Mouse (Mus musculus) granulocyte monocyte progenitor cell, adult 5-6 weeks (primary cell): Measurements from ENCODE around the gene Flnb. TPM values are rescaled to one million over a fixed set of nuclear protein-coding genes. Genes with fewer than 3 reads are reported as not detected.
A peak's percentile ranks its signal among the peaks of the same experiment; 100 is the strongest.

Source experiments
- ATAC-seq: replicated peaks from 2 replicates; pipeline ENCODE4 v1.8.0; 2016; ENCODE audit warnings: mild to moderate bottlenecking, moderate TSS enrichment, inconsistent platforms; ENCODE audit not compliant: poor library complexity, severe bottlenecking
- total RNA-seq, 2 experiments: library from RNA; stranded (forward) in 1 of 2; stranded (reverse) in 1 of 2; fragments of 200-712, 200-1000 nt in 1 of 2; fragments of >200 nt in 1 of 2; fragmentation: Nextera tagmentation in 1 of 2; gene quantifications; 2 replicates each; pipeline ENCODE4 v1.2.3; 2014 to 2017

Gene Flnb
- total RNA-seq (2014; fragmentation: Nextera tagmentation) (26.3 and 30.2 TPM in 2 replicates), total RNA-seq (2017) (18.7 and 20.8 TPM in 2 replicates)

DNA sequence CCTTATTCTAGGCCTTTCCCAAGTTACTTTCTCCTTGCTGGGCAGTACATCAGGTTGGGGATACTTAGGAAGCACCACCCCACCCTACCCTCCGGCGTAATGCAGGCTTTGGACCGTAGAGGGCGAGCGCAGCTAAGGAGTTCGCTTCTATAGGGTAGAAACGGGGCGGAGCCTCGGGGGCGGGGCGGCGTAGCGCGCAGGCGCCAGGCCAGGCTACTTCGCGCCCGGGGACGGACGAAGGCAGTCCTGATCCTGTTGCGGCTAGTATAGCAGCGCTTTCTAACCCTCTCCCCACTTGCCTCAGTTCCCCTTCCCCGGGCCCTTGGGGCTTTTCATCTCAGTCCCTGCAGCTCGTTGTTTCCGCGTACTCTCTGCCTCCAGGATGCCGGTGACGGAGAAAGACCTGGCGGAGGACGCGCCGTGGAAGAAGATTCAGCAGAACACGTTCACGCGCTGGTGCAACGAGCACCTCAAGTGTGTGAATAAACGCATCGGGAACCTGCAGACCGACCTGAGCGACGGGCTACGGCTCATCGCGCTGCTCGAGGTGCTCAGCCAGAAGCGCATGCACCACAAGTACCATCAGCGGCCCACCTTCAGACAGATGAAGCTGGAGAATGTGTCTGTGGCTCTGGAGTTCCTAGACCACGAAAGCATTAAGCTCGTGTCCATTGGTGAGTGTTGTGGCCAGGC, at the start of gene Flnb:
TSS of gene Flnb (plus strand) at position 188 of the 693 bp plus-strand sequence.
- peak; percentile 90 for ATAC-seq

DNA sequence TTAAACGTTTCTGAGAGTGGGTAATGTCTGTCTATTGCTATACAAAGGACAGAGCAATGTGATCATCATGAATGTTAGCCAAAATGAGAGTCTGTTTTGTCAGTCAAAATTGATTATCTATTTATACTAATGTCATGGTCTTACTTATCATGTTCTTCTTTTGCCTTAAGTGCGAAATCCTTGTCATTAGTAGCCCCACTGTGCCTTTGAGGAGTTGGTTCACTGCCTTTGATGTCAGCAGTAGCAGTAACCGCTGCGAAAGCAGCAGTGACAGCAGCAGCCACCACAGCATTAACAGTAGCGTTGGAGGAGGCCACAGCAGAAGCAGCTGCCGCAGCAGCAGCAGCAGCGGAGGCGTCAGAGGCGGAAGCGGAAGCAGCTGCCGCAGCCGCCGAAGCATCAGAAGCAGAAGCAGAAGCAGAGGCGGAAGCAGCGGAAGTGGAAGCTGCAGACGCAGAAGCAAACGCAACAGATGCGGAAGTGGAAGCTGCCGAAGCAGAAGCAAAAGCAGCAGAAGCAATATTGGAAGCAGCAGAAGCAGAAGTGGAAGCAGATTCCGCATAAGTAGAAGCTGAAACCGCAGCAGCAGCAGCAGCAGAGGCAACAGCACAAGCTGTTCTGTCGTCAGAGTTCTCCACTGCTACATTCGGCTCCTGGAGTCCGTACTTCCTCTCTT, 43.9 kb upstream of the Flnb start:
- peak; percentile 99 for ATAC-seq

- peak; percentile 87 for ATAC-seq
Measured at GRCm38 (mm10) chr14:7786073-7786472, 31.7 kb upstream of the Flnb start.

- ATAC-seq: no peak
Measured at GRCm38 (mm10) chr14:7789266-7790030, 28.3 kb upstream of the Flnb start.

- no peak for ATAC-seq
Measured at GRCm38 (mm10) chr14:7791061-7791531, 26.7 kb upstream of the Flnb start.

DNA sequence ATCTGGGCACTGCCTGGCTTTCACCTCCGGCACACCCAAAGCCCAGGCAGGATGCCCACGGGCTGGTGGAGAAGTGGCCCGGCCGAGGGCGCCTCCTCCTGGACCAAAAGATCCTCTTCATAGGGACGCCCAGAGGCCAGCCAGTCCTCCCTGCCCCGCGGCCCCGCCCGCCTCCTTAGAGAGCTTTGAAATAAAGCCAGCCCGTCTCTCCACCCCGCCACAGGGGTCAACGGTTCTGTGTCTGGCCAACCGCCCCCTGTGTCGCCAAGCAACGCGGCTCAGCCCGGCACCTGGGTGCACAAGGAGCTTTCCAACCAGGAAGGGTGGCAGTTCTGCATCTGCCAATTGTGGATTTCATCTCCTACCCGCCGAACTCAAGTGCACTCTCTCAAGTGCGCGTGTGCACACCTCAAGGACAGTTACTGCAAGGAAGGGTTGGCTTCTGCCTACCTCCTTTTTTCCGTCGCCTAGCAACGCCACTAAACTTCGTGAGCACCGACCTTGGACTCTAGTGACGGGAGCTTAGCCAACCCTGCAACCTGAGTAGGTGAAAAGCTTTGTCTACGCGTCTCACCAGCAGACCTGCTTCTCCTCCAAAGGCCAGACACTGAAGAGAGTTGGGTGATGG, 26.1 kb upstream of the Flnb start, which contains the start of gene Gm26661:
TSS of gene Gm26661 (plus strand) at position 56 of the 628 bp plus-strand sequence.
- peak; percentile 90 for ATAC-seq

DNA sequence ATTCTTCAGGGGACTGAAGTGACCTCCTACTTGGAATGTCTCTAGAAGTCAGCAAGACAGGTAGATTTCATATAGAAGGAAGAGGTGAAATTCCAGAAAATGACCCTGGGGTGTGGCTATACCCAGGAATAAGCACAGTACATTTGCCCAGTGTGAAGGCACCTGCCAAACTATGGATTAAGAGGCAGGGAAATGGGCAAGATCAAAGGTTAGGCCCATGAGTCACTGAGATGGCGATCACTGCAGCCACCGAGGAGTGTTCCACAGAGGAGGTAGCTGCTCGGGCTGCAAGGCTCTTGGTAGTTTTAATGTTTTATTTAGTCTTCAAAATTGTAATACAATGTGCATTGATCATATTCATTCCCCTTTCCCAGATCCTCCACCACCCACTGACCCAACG, 21.8 kb upstream of the Flnb start:
- ATAC-seq: no peak

- ATAC-seq: no peak
Measured at GRCm38 (mm10) chr14:7800611-7801010, 17.1 kb upstream of the Flnb start.

DNA sequence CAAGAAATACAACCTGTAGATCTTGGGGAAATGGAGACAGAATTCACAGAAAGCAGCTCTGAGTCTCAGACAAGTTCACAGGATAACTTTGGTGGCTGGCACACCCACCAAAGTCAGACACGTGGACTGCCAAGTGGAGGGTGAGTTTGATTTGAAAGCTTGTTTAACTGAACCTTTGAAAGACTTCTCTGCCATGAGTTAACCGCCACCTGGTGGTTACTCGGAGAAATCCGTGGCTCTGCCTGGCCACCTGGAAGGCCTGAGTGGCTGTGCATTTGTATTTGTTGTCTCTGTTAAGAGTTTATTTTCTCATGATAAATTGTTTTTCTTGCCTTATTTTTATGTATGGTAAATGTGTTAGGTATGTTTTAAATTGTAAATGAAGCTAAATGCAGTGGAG, 15.9 kb upstream of the Flnb start:
- peak; percentile 52; the same call in 1 of the 2 replicates for ATAC-seq

DNA sequence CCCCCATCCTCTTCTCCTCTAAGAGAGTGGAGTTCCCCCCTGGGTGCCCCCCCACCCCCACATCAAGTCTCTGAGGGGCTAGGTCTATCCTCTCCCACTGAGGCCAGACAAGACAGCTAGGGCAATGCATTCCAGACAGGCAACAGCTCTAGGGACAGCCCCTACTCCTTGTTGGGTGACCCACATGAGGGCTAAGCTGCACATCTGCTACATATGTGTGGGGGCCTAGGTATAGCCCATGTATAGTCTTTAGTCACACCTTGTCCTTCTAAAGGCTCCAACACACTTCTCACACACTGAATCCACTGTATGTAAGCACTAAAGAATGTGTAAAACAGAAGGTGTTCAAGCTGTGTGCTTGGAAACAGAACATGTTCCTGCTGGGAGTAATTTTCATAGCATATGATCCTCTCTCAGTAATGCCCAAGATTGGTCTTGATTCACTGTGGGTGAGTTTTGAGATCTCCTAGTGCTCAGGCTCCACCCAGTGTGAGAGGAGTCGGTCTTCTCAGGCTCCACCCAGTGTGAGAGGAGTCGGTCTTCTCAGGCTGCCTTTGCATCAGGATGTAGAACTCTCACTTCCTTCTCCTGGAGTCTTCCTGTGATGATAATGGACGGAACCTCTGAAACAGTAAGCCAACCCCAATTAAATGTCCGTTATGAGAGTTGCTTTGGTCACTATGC, 13.7 kb upstream of the Flnb start:
- peak; percentile 97 for ATAC-seq

- ATAC-seq: peak; percentile 60; the same call in 1 of the 2 replicates
Measured at GRCm38 (mm10) chr14:7804558-7804905, 13.2 kb upstream of the Flnb start.

GRCm38 (mm10) chr14:7807711-7808110, 10.0 kb upstream of the Flnb start:
- ATAC-seq: no peak

DNA sequence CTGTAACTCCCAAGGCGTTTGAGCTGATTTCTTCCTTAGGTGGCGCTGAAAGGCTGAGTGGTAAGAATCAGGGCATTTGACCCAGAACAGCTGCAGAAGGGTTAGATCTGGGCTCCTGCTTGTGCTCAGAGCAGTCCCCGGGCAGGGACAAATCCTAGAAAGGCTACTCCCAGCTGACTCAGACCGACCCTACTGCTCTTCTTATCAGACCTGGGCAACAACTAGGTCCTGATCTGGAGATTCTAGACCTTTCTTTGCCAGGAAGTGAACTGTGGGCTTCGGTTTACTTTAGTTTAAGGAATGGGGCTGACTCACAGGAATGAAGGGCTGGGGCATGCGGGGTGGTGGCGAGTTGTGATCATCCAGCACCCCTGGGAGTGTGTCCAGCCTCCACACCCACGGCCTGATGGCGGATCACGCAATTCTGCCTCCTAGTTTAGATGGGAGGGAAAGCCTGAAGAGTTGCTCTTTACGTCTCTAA, 9.2 kb upstream of the Flnb start:
- ATAC-seq: no peak

GRCm38 (mm10) chr14:7809043-7809955, 8.5 kb upstream of the Flnb start:
- ATAC-seq: no peak

GRCm38 (mm10) chr14:7818463-7819121, 835 bp downstream of the Flnb start:
- peak; percentile 64 for ATAC-seq

DNA sequence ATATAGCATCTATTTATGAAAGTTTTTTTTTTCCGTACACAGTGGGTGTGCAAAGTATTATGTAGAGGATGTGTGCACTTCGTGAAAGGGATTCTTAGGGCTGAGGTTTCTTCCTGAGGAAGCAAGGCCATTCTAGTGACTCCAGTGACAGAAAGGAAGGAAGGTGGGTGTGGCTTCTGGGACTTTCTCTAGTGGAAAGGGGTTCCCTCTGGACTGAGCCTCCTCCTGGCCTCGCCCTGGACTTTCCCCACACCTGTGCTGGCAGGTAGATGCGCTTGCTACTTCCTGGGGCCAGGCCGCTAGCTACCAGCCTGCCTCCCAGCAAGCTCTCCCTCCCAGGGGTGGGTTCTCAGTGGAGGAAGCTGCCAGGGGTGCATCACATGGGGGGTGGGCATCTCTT, 1.7 kb downstream of the Flnb start:
- ATAC-seq: peak; percentile 13; the same call in 1 of the 2 replicates

DNA sequence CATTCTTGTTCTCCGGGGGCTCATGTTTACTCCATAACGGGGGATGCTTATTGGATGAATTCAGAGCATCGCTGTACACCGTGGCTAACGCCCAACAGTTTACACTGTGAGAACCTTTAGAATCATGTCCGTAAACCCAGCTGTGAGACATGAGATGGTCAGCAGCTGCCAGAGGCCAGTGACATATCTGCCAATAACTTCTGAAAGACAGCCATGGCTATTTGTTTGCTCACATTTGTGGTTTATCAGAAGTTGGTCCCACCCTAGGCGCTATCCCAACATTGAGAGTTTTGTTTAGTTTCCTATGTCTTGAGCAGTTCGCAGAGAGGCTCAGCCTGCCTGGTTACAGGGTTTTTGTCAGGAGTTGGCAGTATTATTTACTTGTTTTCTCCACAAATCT, 3.6 kb downstream of the Flnb start:
- ATAC-seq: no peak

DNA sequence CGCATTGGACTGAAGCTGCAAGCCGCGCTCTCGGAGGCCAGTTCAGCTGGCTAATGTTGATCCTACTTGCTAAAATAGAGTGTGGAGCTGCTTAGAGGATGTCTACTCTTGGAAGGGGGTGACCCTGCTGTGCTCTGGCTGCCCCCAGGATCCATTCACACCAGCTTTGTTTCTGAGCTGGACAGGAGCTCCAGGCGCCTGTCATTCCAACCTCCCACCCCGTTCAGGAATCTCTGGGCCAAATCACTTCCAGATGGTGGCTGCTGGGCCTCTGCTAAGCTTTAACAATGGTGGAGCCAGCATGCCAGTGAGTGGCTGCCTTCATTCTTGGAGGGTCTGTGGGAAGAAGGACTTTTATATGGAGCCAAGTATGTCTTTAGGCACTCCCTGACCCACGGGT, 4.9 kb downstream of the Flnb start:
- no peak for ATAC-seq
